Mouse (Mus musculus) myocyte (in vitro differentiated cells): Measurements from ENCODE around the gene Tspan9. TPM values are rescaled to one million over a fixed set of nuclear protein-coding genes. Genes with fewer than 3 reads are reported as not detected.
A peak's percentile ranks its signal among the peaks of the same experiment; 100 is the strongest.

ENCODE experiments used
- H3K27me3 ChIP-seq: one replicate; pipeline ENCODE4 v1.6.1; 2011; ENCODE audit not compliant: control insufficient read depth, insufficient read depth, insufficient read length
- H3K36me3 ChIP-seq: one replicate; pipeline ENCODE4 v1.6.1; 2011; ENCODE audit not compliant: control insufficient read depth, insufficient read depth
- H3K4me2 ChIP-seq: one replicate; pipeline ENCODE4 v1.6.1; 2011; ENCODE audit warnings: low read depth, control low read depth
- H3K4me3 ChIP-seq: one replicate; pipeline ENCODE4 v1.5.1; 2011; ENCODE audit warnings: mild to moderate bottlenecking, control low read depth, moderate library complexity
- H3K79me2 ChIP-seq: one replicate; pipeline ENCODE4 v1.6.1; 2011; ENCODE audit not compliant: control insufficient read depth, insufficient read depth
- H3ac ChIP-seq: one replicate; pipeline ENCODE4 v1.6.1; 2011; ENCODE audit not compliant: control insufficient read depth, insufficient read length
- CEBPB ChIP-seq: IDR thresholded peaks from 2 replicates; pipeline ENCODE4 v1.6.1; 2011; ENCODE audit warnings: mild to moderate bottlenecking, moderate library complexity; ENCODE audit not compliant: poor library complexity, insufficient read depth, severe bottlenecking
- E2F4 ChIP-seq: IDR thresholded peaks from one replicate; pipeline ENCODE4 v1.6.1; 2011; ENCODE audit warnings: mild to moderate bottlenecking, control low read depth, moderate library complexity; ENCODE audit not compliant: insufficient read depth
- MAX ChIP-seq: IDR thresholded peaks from one replicate; pipeline ENCODE4 v1.6.1; 2011; ENCODE audit warnings: low read depth, mild to moderate bottlenecking, control low read depth
- MYOD1 ChIP-seq, 3 experiments: IDR thresholded peaks; one replicate each; pipeline ENCODE4 v1.6.1; 2011; ENCODE audit warnings: control low read depth in 2 of 3, low read depth in 2 of 3, mild to moderate bottlenecking in 2 of 3, moderate library complexity in 1 of 3; ENCODE audit not compliant: insufficient read length in 2 of 3, control insufficient read depth in 1 of 3
- MYOG ChIP-seq, 3 experiments: IDR thresholded peaks; one replicate each; pipeline ENCODE4 v1.6.1; 2011; ENCODE audit warnings: control low read depth in 2 of 3, low read depth in 2 of 3, mild to moderate bottlenecking in 2 of 3; ENCODE audit not compliant: insufficient read length in 2 of 3, control insufficient read depth in 1 of 3, insufficient read depth in 1 of 3
- POLR2A ChIP-seq: IDR thresholded peaks from one replicate; pipeline ENCODE4 v1.6.1; 2011; ENCODE audit warnings: low read depth, mild to moderate bottlenecking, control low read depth, moderate library complexity; ENCODE audit not compliant: insufficient read length
- POLR2AphosphoS2 ChIP-seq: IDR thresholded peaks from one replicate; pipeline ENCODE4 v1.6.1; 2011; ENCODE audit warnings: low read depth, control low read depth; ENCODE audit not compliant: insufficient read length
- REST ChIP-seq: IDR thresholded peaks from one replicate; pipeline ENCODE4 v1.6.1; 2011; ENCODE audit warnings: mild to moderate bottlenecking, control low read depth, moderate library complexity; ENCODE audit not compliant: insufficient read depth, insufficient read length
- SRF ChIP-seq: IDR thresholded peaks from one replicate; pipeline ENCODE4 v1.6.1; 2011; ENCODE audit warnings: low read depth; ENCODE audit not compliant: control insufficient read depth, insufficient read length
- TCF12 ChIP-seq: IDR thresholded peaks from one replicate; pipeline ENCODE4 v1.6.1; 2011; ENCODE audit warnings: mild to moderate bottlenecking, control low read depth; ENCODE audit not compliant: poor library complexity, insufficient read depth, severe bottlenecking
- TCF3 ChIP-seq: IDR thresholded peaks from one replicate; pipeline ENCODE4 v1.6.1; 2011; ENCODE audit warnings: low read depth, control low read depth; ENCODE audit not compliant: insufficient read length
- USF1 ChIP-seq: IDR thresholded peaks from one replicate; pipeline ENCODE4 v1.6.1; 2011; ENCODE audit warnings: low read depth, mild to moderate bottlenecking, control low read depth, moderate library complexity
- polyA plus RNA-seq: library from polyadenylated mRNA; unstranded; fragments of >200 nt; fragmentation: generic; extraction: Trizol; gene quantifications from one replicate; pipeline ENCODE4 v1.2.1, GENCODE M21; 2012; ENCODE audit warnings: missing spikeins

Tspan9 gene
- polyA plus RNA-seq, 1 experiment: 227 TPM

- Histone ChIP-seq H3K4me2 (no peak overlapping the region), H3K79me2 (peaks cover 23% of the 10 kb centered on the region), H3K27me3 (no peaks in the 10 kb centered on the region), H3K4me3 (no peak overlapping the region), H3ac (no peak overlapping the region), H3K36me3 (peaks cover 18% of the 10 kb centered on the region)
- TF ChIP-seq REST: no peak
- no peak for TF ChIP-seq POLR2A
- TF ChIP-seq POLR2AphosphoS2: no peak
- TF ChIP-seq MYOD1 (IDR thresholded peaks at IDR 0.05; ENCODE audit: control insufficient read depth in 1 of 3, insufficient read length in 2 of 3, low read depth in 2 of 3): no peak
- no peak for TF ChIP-seq CEBPB
- TF ChIP-seq MYOG (IDR thresholded peaks at IDR 0.05; ENCODE audit: control insufficient read depth in 1 of 3, insufficient read depth in 1 of 3, insufficient read length in 2 of 3, low read depth in 2 of 3): no peak
- TF ChIP-seq MAX: no peak
- no peak for TF ChIP-seq E2F4
- no peak for TF ChIP-seq TCF3
- no peak for TF ChIP-seq SRF
- no peak for TF ChIP-seq TCF12
- TF ChIP-seq USF1: no peak
These were observed 142.6 kb downstream of the Tspan9 start for GRCm38 (mm10) chr6:128000777-128001176.

- no peaks in the 10 kb centered on the region for H3K27me3 ChIP-seq
- peaks cover 18% of the 10 kb centered on the region for H3K36me3 ChIP-seq
- TF ChIP-seq TCF3 (no peak), POLR2A (no peak), CEBPB (no peak), REST (no peak), MYOG (IDR thresholded peaks at IDR 0.05; ENCODE audit: control insufficient read depth in 1 of 3, insufficient read depth in 1 of 3, insufficient read length in 2 of 3, low read depth in 2 of 3) (no peak), TCF12 (no peak), POLR2AphosphoS2 (no peak), MYOD1 (IDR thresholded peaks at IDR 0.05; ENCODE audit: control insufficient read depth in 1 of 3, insufficient read length in 2 of 3, low read depth in 2 of 3) (no peak), MAX (no peak), E2F4 (no peak)
- H3K4me2 ChIP-seq: no peak overlapping the region
- H3K4me3 ChIP-seq: no peak overlapping the region
- H3ac ChIP-seq: no peak overlapping the region
- peaks cover 29% of the 10 kb centered on the region for H3K79me2 ChIP-seq
These were observed 144.3 kb downstream of the Tspan9 start for GRCm38 (mm10) chr6:127999118-127999517.

- Histone ChIP-seq H3K4me3 (no peak overlapping the region), H3K27me3 (no peaks in the 10 kb centered on the region), H3K36me3 (peaks cover 10% of the 10 kb centered on the region), H3ac (no peak overlapping the region), H3K4me2 (no peak overlapping the region), H3K79me2 (peaks cover 29% of the 10 kb centered on the region)
- no peak for TF ChIP-seq POLR2A
- no peak for TF ChIP-seq MAX
- no peak for TF ChIP-seq SRF
- TF ChIP-seq TCF3: no peak
- no peak for TF ChIP-seq USF1
- TF ChIP-seq E2F4: no peak
- no peak for TF ChIP-seq POLR2AphosphoS2
- no peak for TF ChIP-seq CEBPB
- TF ChIP-seq MYOD1 (IDR thresholded peaks at IDR 0.05; ENCODE audit: control insufficient read depth in 1 of 3, insufficient read length in 2 of 3, low read depth in 2 of 3): no peak
- TF ChIP-seq TCF12: no peak
- TF ChIP-seq REST: no peak
These were observed 146.5 kb downstream of the Tspan9 start for GRCm38 (mm10) chr6:127996928-127997327.

- Histone ChIP-seq H3K27me3 (no peaks in the 10 kb centered on the region), H3ac (no peak overlapping the region), H3K4me2 (no peak overlapping the region), H3K79me2 (peaks cover 20% of the 10 kb centered on the region), H3K36me3 (peaks cover 3% of the 10 kb centered on the region), H3K4me3 (no peak overlapping the region)
- TF ChIP-seq POLR2AphosphoS2 (no peak), TCF3 (no peak), MAX (no peak), CEBPB (no peak), POLR2A (no peak), MYOG (IDR thresholded peaks at IDR 0.05; ENCODE audit: control insufficient read depth in 1 of 3, insufficient read depth in 1 of 3, insufficient read length in 2 of 3, low read depth in 2 of 3) (no peak)
These were observed 150.4 kb downstream of the Tspan9 start for GRCm38 (mm10) chr6:127992993-127993392.

GRCm38 (mm10) chr6:127991509-127992176 is 151.8 kb downstream of the Tspan9 start:
- Histone ChIP-seq H3ac (no peak overlapping the region), H3K4me3 (no peak overlapping the region)

More at GRCm38 (mm10) chr6:127991509-127992176, 151.8 kb downstream of the Tspan9 start:
- H3K36me3 ChIP-seq: no peaks in the 10 kb centered on the region
- peak; percentile 28 for TF ChIP-seq TCF12
- TF ChIP-seq POLR2A: no peak
- TF ChIP-seq TCF3: no peak
- TF ChIP-seq MYOD1 (IDR thresholded peaks at IDR 0.05; ENCODE audit: control insufficient read depth in 1 of 3, insufficient read length in 2 of 3, low read depth in 2 of 3): peak in 1 of 3 experiments; percentile 14
- TF ChIP-seq POLR2AphosphoS2: no peak
- no peak for TF ChIP-seq SRF
- TF ChIP-seq REST: no peak
- TF ChIP-seq MAX: no peak
- no peak for TF ChIP-seq E2F4
- TF ChIP-seq CEBPB: no peak
- peak in 1 of 3 experiments; percentile 21 for TF ChIP-seq MYOG (IDR thresholded peaks at IDR 0.05; ENCODE audit: control insufficient read depth in 1 of 3, insufficient read depth in 1 of 3, insufficient read length in 2 of 3, low read depth in 2 of 3)
- TF ChIP-seq USF1: no peak
- no peaks in the 10 kb centered on the region for H3K27me3 ChIP-seq
- H3K4me2 ChIP-seq: peak overlapping the region; percentile 62
- peaks cover 20% of the 10 kb centered on the region for H3K79me2 ChIP-seq
